Mouse (Mus musculus): Measurements from ENCODE around the gene Crhbp. TPM values are rescaled to one million over a fixed set of nuclear protein-coding genes. Genes with fewer than 3 reads are reported as not detected.

Crhbp gene
- polyA plus RNA-seq, 1 experiment from 2014 or later = 0.24 TPM

GRCm38 (mm10) chr13:95393242-95393641 lies 51.5 kb downstream of the Crhbp start:
- Histone ChIP-seq H3K27ac (no peak overlapping the region), H3K4me1 (replicated peaks) (no peaks in the 10 kb centered on the region), H3K9ac (no peak overlapping the region), H3K4me2 (replicated peaks) (no peak overlapping the region), H3K9me3 (no peaks in the 10 kb centered on the region), H3K27me3 (replicated peaks) (no peaks in the 10 kb centered on the region), H3K4me3 (replicated peaks) (no peak overlapping the region), H3K36me3 (no peaks in the 10 kb centered on the region)
- WGBS = 91% methylated on average over 7 of the region's 7 CpGs
- ATAC-seq = no peak

GRCm38 (mm10) chr13:95389866-95390865 lies 54.6 kb downstream of the Crhbp start:
- Histone ChIP-seq H3K4me3 (replicated peaks) (no peak overlapping the region), H3K27ac (no peak overlapping the region), H3K9ac (no peak overlapping the region), H3K4me2 (replicated peaks) (peak overlapping the region; percentile 33; the same call in 1 of the 2 replicates), H3K4me1 (replicated peaks) (no peaks in the 10 kb centered on the region), H3K9me3 (no peaks in the 10 kb centered on the region), H3K36me3 (no peaks in the 10 kb centered on the region), H3K27me3 (replicated peaks) (no peaks in the 10 kb centered on the region)
- peak; percentile 65; the same call in 1 of the 2 replicates for ATAC-seq
- WGBS = 30% methylated on average over 24 of the region's 24 CpGs

- H3K36me3 ChIP-seq = no peaks in the 10 kb centered on the region
- WGBS = 75% methylated on average over 5 of the region's 5 CpGs
- no peaks in the 10 kb centered on the region for H3K9me3 ChIP-seq
- no peak overlapping the region for H3K4me3 ChIP-seq (replicated peaks)
- no peaks in the 10 kb centered on the region for H3K4me1 ChIP-seq (replicated peaks)
- H3K9ac ChIP-seq = no peak overlapping the region
- ATAC-seq = no peak
- no peak overlapping the region for H3K4me2 ChIP-seq (replicated peaks)
- no peaks in the 10 kb centered on the region for H3K27me3 ChIP-seq (replicated peaks)
- no peak overlapping the region for H3K27ac ChIP-seq
Observed at GRCm38 (mm10) chr13:95388226-95388625, 56.5 kb downstream of the Crhbp start.

GRCm38 (mm10) chr13:95382418-95382817 lies 62.3 kb downstream of the Crhbp start:
- H3K36me3 ChIP-seq = no peaks in the 10 kb centered on the region
- H3K9ac ChIP-seq = no peak overlapping the region
- H3K4me2 ChIP-seq (replicated peaks) = no peak overlapping the region
- no peaks in the 10 kb centered on the region for H3K9me3 ChIP-seq
- no peak for ATAC-seq
- 81% methylated on average over 5 of the region's 5 CpGs for WGBS
- no peak overlapping the region for H3K27ac ChIP-seq
- no peaks in the 10 kb centered on the region for H3K27me3 ChIP-seq (replicated peaks)
- H3K4me1 ChIP-seq (replicated peaks) = no peaks in the 10 kb centered on the region
- H3K4me3 ChIP-seq (replicated peaks) = no peak overlapping the region

Other genes starting within 250 kb of the Crhbp start
- 9.5 and 10.3 TPM in 2 replicates for gene Pde8b, start 194.6 kb downstream of the Crhbp start, polyA plus RNA-seq (2015; fragmentation: Nextera tagmentation; extraction: Ambion mirVana)
- gene Zbed3, start 121.3 kb downstream of the Crhbp start, polyA plus RNA-seq (2015; fragmentation: Nextera tagmentation; extraction: Ambion mirVana) = 49.2 and 53.4 TPM in 2 replicates
- gene Aggf1, start 69.6 kb downstream of the Crhbp start, polyA plus RNA-seq (2015; fragmentation: Nextera tagmentation; extraction: Ambion mirVana) = 29.8 and 32.3 TPM in 2 replicates
- gene S100z, start 33.8 kb upstream of the Crhbp start, polyA plus RNA-seq (2015; fragmentation: Nextera tagmentation; extraction: Ambion mirVana) = 0.43 and 0.51 TPM in 2 replicates
- 15.3 and 15.5 TPM in 2 replicates for gene F2rl1, start 80.3 kb upstream of the Crhbp start, polyA plus RNA-seq (2015; fragmentation: Nextera tagmentation; extraction: Ambion mirVana)
- gene F2r, start 173.6 kb upstream of the Crhbp start, polyA plus RNA-seq (2015; fragmentation: Nextera tagmentation; extraction: Ambion mirVana) = 46.1 and 50.0 TPM in 2 replicates